Mouse (Mus musculus): Measurements from ENCODE around the gene Pla2g4a. TPM values are rescaled to one million over a fixed set of nuclear protein-coding genes. Genes with fewer than 3 reads are reported as not detected.
"Not testable (repeated sequence)": the region's sequence is repeated elsewhere in the genome, so short reads cannot be mapped to it uniquely, and the experiment has no call there.

Gene Pla2g4a
- total RNA-seq, 2 experiments from 2014 or later, result 2.5 to 3.5 TPM

- intact Hi-C loops (cut with DNase I), result no loop called here
- no peak for DNase-seq (ENCODE audit: low spot score in 2 of 2)
Measured at GRCm38 (mm10) chr1:149939261-149940032, 21.6 kb downstream of the Pla2g4a start.

- intact Hi-C loops (cut with DNase I), result no loop called here
Measured at GRCm38 (mm10) chr1:149937825-149938224, 23.3 kb downstream of the Pla2g4a start.

GRCm38 (mm10) chr1:149929140-149929539, 31.9 kb downstream of the Pla2g4a start:
- DNase-seq (ENCODE audit: low spot score in 2 of 2), result no peak
- intact Hi-C loops (cut with DNase I), result no loop called here

More at GRCm38 (mm10) chr1:149937825-149938224, 23.3 kb downstream of the Pla2g4a start:
- DNase-seq (ENCODE audit: low spot score in 2 of 2), result no peak

- DNase-seq (ENCODE audit: low spot score in 2 of 2); intact Hi-C loops (cut with DNase I): not testable (repeated sequence)
Measured at GRCm38 (mm10) chr1:149923737-149924136, 37.4 kb downstream of the Pla2g4a start.

DNA sequence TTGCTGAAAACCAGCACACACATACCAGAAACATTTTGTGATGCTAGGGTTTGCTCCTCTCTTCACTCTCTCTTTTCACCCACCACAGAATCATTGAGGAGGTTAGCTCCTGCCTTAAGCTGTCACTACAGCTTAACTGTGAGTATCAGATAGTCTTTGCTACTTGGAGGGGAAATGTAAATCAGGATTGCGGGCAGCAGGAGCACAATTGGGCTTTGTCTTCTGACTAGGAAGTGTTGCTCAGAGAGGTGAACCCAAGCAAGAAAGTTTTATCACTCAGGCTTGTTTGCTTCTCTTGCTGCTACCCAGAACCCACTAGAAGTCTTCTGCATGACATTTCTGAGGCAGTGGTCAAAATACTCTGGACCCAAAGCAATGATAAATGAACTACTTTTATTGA, 38.9 kb downstream of the Pla2g4a start:
- intact Hi-C loops (cut with DNase I), result no loop called here
- no peak for DNase-seq (ENCODE audit: low spot score in 2 of 2)

DNA sequence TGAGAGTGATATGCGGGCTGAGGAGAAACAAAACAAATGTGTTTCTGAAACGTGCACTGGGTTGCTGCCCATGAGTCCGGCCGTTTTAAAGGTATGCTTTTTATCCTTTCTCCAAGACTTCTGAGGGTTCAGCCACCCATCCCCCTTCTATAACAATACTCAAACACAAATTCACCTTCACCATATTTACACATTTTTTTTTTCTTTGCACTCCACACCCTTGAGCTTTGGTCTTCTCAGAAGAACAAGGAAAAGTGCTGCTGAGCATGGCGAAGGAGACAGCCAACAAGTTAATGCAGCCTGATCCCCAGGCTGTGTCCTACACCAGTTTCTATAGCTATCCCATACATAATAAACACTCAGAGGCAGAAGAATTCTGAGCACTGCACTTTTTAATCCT, 39.8 kb downstream of the Pla2g4a start:
- no peak for DNase-seq (ENCODE audit: low spot score in 2 of 2)
- intact Hi-C loops (cut with DNase I), result no loop called here

- DNase-seq (ENCODE audit: low spot score in 2 of 2), result no peak
- intact Hi-C loops (cut with DNase I), result no loop called here
Measured at GRCm38 (mm10) chr1:149919301-149919700, 41.8 kb downstream of the Pla2g4a start.

- intact Hi-C loops (cut with DNase I), result no loop called here
- no peak for DNase-seq (ENCODE audit: low spot score in 2 of 2)
Measured at GRCm38 (mm10) chr1:149912984-149913383, 48.1 kb downstream of the Pla2g4a start.

GRCm38 (mm10) chr1:149911050-149911449, 50.0 kb downstream of the Pla2g4a start:
- no peak for DNase-seq (ENCODE audit: low spot score in 2 of 2)
- intact Hi-C loops (cut with DNase I), result no loop called here

- intact Hi-C loops (cut with DNase I), result no loop called here
- DNase-seq (ENCODE audit: low spot score in 2 of 2), result no peak
Measured at GRCm38 (mm10) chr1:149898001-149898625, 63.0 kb downstream of the Pla2g4a start.

DNA sequence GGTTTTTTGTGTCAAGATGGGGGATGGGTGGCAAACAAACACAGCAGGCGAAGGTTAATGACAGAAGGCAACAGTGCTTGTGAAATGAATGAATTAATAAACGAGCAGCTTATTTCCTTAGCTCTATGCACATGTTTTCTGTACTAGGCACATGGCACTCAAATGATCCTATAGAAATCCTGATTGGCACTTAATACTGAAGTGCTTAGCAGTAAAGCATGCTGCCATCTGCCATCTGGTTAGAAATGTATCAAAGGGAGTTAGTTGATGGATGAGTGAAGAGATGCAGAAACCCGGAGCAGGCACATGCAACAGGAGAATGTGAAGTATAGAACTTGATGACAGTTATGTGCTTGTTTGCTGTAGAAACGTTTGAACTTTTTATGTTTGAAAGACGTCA, 64.5 kb downstream of the Pla2g4a start:
- DNase-seq (ENCODE audit: low spot score in 2 of 2), result no peak
- intact Hi-C loops (cut with DNase I), result no loop called here

DNA sequence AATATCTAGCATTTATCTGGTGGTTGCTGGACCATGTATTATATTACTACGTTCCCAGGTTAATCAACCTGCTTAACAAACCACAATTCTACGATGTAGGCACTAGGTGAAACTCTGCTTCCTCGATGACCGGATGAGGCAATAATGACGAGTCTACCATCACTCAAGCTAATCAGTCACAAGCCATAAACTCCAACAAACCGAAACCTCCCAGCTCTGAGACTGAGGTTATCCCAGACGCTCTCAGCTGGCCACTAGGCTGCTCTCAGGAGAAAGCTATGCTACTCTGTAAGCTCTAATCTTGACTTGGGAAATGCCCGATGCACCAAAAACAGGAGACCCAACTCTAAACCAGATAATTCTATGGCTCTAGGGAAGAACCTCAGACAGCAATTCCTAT, 66.2 kb downstream of the Pla2g4a start:
- intact Hi-C loops (cut with DNase I), result no loop called here
- DNase-seq (ENCODE audit: low spot score in 2 of 2), result no peak

GRCm38 (mm10) chr1:149893903-149894302, 67.2 kb downstream of the Pla2g4a start:
- peak in 1 of 2 experiments; percentile 51 for DNase-seq (ENCODE audit: low spot score in 2 of 2)
- intact Hi-C loops (cut with DNase I), result no loop called here

GRCm38 (mm10) chr1:149891057-149891456, 70.0 kb downstream of the Pla2g4a start:
- intact Hi-C loops (cut with DNase I), result no loop called here
- DNase-seq (ENCODE audit: low spot score in 2 of 2), result no peak

DNA sequence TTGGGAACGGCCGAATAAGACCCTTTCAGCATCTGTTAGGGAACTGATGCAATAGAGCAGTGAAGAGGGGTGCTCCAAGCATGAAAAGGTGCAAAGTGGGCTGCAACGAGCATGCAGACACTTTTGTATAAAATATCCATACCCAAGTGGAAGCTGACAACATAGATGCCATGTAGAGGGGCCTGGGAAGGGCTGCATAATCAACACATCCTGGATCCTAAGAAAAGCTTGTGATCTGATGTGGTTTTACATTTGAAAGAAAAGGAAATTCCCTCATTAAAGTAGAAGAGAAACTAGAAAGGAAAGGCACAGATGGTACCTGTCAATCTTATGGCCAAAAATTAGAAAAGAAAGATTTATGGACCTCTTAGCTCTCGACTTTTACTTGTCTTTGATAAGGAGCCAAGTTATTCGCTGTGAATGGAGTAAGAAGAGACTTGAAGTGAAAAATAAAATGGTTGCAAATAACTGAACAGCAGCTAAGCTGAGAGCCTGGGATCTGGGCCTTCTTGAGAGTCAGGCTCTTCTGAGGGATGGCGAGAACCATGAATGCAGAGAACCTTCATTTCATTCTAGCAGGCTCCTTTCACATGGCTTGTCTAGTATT, 78.6 kb downstream of the Pla2g4a start:
- peak in 1 of 2 experiments; percentile 44 for DNase-seq (ENCODE audit: low spot score in 2 of 2)
- intact Hi-C loops (cut with DNase I), result no loop called here

DNA sequence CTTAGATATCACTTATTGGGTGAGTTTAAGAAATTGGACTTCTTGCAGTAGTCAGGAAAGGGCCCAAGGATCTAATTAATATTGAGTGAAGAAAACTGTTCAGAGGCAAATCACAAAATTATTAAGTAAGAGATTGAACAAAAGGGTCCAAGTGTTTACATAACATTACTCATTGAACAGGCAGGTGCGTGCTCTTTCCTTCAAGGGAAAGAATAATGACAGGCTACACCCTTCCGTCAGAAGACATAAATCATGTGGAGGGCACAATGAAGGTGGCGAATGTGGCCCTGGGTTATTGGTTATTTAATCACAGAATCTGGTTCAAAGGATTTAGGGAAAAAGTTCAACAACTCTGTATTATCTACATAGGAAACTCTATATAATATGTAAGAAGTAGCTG, 82.9 kb downstream of the Pla2g4a start:
- no peak for DNase-seq (ENCODE audit: low spot score in 2 of 2)
- intact Hi-C loops (cut with DNase I), result no loop called here

- peak in 1 of 2 experiments; percentile 71 for DNase-seq (ENCODE audit: low spot score in 2 of 2)
- intact Hi-C loops (cut with DNase I), result no loop called here
Measured at GRCm38 (mm10) chr1:149876502-149876901, 84.6 kb downstream of the Pla2g4a start.

- DNase-seq (ENCODE audit: low spot score in 2 of 2), result peak in 1 of 2 experiments; percentile 69
- intact Hi-C loops (cut with DNase I), result no loop called here
Measured at GRCm38 (mm10) chr1:149871625-149872024, 89.5 kb downstream of the Pla2g4a start.

GRCm38 (mm10) chr1:149867323-149867722, 93.8 kb downstream of the Pla2g4a start:
- peak; percentile 41 to 96 for DNase-seq (ENCODE audit: low spot score in 2 of 2)
- intact Hi-C loops (cut with DNase I), result loop anchor here (1.0 to 2.0 kb wide), 2 partner anchors 231 to 251 kb away; no protein-coding TSS in a partner anchor

DNA sequence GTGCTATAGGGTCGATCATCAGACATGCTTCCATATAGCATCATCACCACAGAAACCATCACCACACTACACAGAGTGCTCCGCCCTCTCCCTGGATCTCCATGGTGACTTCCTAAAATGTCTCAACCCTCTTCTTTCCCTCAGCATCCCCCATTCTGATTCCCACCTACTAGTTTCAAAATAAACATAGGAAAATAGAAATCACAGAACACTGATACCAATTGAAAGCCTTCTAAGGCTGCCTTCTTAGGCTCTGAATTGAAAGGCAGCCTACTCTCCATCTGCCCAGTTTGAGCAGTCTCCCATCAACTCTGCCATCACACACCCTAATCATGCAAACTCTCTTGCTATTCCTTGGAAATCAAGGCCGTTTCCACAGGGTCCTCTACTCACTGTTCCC, 94.9 kb downstream of the Pla2g4a start:
- intact Hi-C loops (cut with DNase I), result loop anchor here (2.0 kb wide), 1 partner anchor 233 kb away; no protein-coding TSS in a partner anchor
- peak; percentile 17 to 83 for DNase-seq (ENCODE audit: low spot score in 2 of 2)
